Mouse (Mus musculus) frontal cortex, postnatal 14 days (tissue): ENCODE data around the gene Cdc16.
"Not testable (repeated sequence)": the region's sequence is repeated elsewhere in the genome, so short reads cannot be mapped to it uniquely, and the experiment has no call there.

Experiments used
- DNase-seq, 2 experiments: peaks; one replicate each; pipeline ENCODE4 v3.0.0; 2022; ENCODE audit warnings: low spot score in 2 of 2

Gene Cdc16

DNA sequence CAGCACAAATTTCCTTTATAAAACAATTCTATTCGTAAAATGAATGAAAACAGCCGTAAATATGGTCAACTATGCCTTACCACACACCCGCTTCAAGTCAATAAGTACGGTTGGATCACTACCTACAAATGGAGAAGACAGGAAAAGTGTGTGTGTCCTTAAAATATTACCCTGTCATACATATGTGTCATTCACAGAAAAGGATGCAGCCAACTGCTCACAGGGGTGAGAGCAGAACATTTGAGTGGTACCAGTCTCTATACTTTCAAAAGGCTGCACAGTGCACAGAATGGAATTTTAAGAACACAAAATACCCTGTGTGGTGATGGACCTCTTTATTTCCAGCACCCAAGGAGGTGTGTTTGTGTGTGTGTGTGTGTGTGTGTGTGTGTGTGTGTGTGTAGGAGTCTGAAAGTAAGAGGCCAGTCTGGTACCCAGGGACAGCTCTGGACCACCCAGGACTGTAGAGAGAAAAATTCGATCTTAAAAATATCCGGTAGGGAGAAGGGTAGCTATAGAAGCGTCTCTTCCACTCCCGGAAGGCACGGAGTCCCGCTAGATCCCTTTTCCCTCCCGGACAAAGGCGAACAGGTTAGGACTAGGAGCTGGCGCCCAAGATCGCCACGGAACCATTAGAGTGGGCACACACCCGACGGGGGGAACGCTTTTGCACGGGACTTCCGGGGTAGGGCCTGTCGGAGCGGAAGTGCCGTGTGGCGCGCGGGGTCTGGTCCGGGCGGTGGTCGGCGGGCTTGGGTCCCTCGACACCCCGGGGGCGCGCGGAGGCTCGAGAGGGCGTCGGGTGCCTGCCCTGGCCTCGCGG, at the start of gene Cdc16:
Cdc16 (plus strand) TSS at position 695 of the 823 bp plus-strand sequence.
- peak; percentile 78 to 82 for DNase-seq

DNA sequence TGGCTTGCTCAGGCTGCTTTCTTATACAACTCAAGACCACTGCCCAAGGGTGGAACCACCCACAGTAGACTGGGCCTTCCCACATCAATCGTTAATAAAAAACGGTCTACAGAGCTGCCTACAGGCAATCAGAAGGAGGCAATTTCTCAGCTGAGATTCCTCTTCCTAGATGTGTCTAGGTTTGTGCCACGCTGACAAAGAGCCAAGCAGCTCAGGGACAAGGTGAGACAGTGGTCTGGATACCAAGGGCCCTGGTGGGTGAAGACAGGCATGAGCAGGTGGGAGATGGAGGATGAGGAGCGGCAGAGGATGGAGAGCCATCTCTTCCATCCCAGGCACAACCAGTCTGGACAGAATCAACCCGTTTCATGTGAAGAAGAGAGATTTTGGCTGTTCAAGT, 49.0 kb upstream of the Cdc16 start:
- DNase-seq: no peak

GRCm38 (mm10) chr8:13718980-13719379, 38.5 kb upstream of the Cdc16 start:
- DNase-seq: no peak

GRCm38 (mm10) chr8:13725722-13726121, 31.8 kb upstream of the Cdc16 start:
- DNase-seq: no peak

DNA sequence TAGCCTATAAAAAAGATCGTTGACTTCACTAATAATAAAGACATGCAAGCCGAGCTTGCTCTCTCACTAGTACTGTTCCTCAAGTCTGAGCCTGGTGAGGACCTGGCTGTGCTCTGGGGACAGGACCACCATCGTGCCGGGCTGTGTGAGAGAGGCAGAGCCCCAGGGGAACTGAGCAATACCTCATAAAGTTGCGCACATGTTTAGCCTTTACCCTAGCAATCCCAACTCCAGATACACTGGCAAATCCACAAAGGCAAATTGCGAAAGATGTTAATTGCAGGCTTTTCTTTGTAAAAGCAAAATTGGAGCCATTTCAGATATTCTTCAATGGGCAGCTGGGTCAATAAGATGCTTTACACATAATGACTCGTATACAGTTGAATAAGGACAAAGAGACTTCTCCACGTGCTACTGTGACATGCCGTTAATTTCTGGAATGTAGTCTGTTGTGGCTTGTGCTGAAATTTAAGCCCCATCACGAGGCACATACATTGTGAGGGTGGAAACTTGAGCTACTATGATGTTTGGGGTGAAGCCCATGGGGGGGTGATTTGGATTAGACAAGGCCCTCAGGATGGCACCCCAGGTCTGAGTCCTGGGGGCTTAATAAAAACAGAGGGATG, 29.9 kb upstream of the Cdc16 start:
- DNase-seq: no peak

DNA sequence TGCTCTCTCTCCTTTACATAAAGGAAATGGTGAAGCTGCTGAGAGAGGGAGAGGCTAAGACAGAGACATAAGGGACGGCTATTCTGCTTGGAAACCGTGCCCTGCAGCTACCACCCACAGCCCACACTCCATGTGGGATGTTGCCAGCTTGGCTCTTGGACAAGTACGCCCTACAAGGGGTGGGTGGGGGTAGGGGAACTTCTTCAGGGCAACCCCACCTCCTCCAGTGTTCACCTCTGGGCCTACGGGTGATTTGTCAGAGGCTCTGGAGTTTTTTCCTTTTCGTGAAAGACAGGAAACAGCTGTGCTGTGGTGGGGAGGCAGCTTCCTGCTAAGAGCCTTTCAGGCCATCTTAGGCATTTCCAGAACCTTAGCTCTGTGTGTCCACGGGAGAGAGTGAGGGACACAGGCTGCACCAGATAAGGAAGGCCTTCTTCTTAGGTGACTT, 17.1 kb upstream of the Cdc16 start:
- DNase-seq: no peak

GRCm38 (mm10) chr8:13740817-13741613, 16.5 kb upstream of the Cdc16 start:
- no peak for DNase-seq

DNA sequence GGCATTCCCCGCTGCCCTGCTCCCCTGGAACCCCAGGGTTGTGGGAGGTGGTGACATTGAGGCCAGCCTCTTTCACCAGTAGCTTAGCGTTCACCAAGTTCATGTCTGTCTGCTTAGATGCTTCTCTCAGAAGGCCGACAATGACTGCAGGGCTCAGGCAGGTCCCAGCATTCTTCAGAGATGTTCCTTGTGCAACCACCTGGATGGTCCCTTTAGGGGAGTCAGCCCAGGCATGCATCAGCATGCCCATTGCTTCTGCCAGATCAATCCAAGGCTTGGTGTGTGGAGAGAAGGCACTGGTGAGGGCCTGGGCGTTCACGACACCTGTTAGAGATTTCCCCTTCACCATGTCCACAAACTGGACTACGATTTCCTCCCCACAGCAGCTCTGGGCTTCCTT, 11.3 kb upstream of the Cdc16 start:
- not testable (repeated sequence) for DNase-seq

GRCm38 (mm10) chr8:13747626-13748025, 9.8 kb upstream of the Cdc16 start:
- no peak for DNase-seq

- peak; percentile 40 to 60 for DNase-seq
Observed at GRCm38 (mm10) chr8:13753680-13754079, 3.8 kb upstream of the Cdc16 start.

GRCm38 (mm10) chr8:13756480-13756879, 996 bp upstream of the Cdc16 start:
- no peak for DNase-seq

- DNase-seq: peak in 1 of 2 experiments; percentile 17
Observed at GRCm38 (mm10) chr8:13757805-13758727, 590 bp downstream of the Cdc16 start.

- DNase-seq: no peak
Observed at GRCm38 (mm10) chr8:13769206-13769605, 11.7 kb downstream of the Cdc16 start.

DNA sequence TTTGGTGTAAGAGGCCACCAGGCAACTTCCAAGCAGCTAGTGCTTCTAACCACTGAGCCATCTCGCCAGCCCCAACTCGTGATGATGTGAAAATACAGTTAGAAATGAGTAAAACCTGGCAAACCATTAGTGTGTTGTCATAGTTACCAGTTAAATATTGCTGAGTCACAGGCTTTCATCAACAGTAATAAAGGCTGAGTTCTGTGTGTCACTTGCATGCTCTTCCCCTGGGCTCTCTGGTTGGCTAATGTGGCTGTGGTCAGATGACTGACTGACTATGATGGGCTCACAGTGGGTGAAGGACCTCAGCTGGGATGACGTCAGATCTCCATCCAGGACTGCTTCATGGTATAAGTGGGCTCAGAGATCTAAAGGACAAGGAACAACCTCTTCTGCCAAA, 23.1 kb downstream of the Cdc16 start:
- DNase-seq: no peak

- peak; percentile 82 to 85 for DNase-seq
Observed at GRCm38 (mm10) chr8:13785250-13785763, 27.8 kb downstream of the Cdc16 start, which contains the start of gene Upf3a. TSS of gene Upf3a (plus strand) at chr8:13785615.

- DNase-seq: peak; percentile 83 to 94
Observed at GRCm38 (mm10) chr8:13785764-13786299, 28.4 kb downstream of the Cdc16 start.

GRCm38 (mm10) chr8:13789606-13790005, 32.1 kb downstream of the Cdc16 start:
- no peak for DNase-seq

- DNase-seq: no peak
Observed at GRCm38 (mm10) chr8:13793097-13793745, 35.7 kb downstream of the Cdc16 start.

DNA sequence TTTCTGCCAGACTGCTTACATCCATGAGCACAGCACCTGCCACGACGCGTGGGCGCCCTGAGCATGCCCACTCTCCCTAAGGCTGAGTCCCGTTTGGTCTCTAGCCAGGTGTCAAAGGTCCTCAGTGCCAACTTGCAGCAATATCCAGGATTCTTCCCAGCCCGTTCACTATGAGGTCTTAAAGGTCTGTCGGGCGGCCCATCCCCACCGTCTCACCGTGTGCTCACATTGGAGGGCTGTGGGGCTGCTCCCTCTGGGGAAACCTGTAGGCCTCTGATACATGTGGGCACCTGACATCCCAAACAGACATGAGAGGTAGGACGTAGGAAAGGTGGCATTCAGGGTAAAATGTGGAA, 36.2 kb downstream of the Cdc16 start:
- no peak for DNase-seq

GRCm38 (mm10) chr8:13797676-13798075, 40.2 kb downstream of the Cdc16 start:
- no peak for DNase-seq
